Mouse (Mus musculus): ENCODE measurements around the gene Akr1c6. TPM values are rescaled to one million over a fixed set of nuclear protein-coding genes. Genes with fewer than 3 reads are reported as not detected.

Akr1c6 gene
- polyA plus RNA-seq, 1 experiment from 2014 or later: not detected

- no peak overlapping the region for H3K27ac ChIP-seq
- no peak overlapping the region for H3K4me3 ChIP-seq
- no peak overlapping the region for H3K4me2 ChIP-seq
- H3K9ac ChIP-seq: no peak overlapping the region
- H3K9me3 ChIP-seq: no peaks in the 10 kb centered on the region
- no peaks in the 10 kb centered on the region for H3K4me1 ChIP-seq
- H3K27me3 ChIP-seq: no peaks in the 10 kb centered on the region
- no peaks in the 10 kb centered on the region for H3K36me3 ChIP-seq
- no peak for ATAC-seq (ENCODE audit: borderline replicate concordance, extremely low read depth, low FRiP score, low TSS enrichment)
- WGBS: 46% methylated on average over 1 of the region's 1 CpGs
Measured at GRCm38 (mm10) chr13:4467896-4468295, 33.8 kb downstream of the Akr1c6 start.

Other genes with a start within 250 kb of the Akr1c6 start
- gene Akr1c13, start 243.2 kb upstream of the Akr1c6 start, polyA plus RNA-seq (2015; fragmentation: Nextera tagmentation; extraction: Ambion mirVana): 6.5 and 13.7 TPM in 2 replicates
- 10.3 and 11.7 TPM in 2 replicates for gene Akr1c19, start 205.6 kb upstream of the Akr1c6 start, polyA plus RNA-seq (2015; fragmentation: Nextera tagmentation; extraction: Ambion mirVana)
- gene Akr1c12, start 154.9 kb upstream of the Akr1c6 start, polyA plus RNA-seq (2015; fragmentation: Nextera tagmentation; extraction: Ambion mirVana): 0.73 and 2.7 TPM in 2 replicates
- gene Akr1c20, start 89.0 kb downstream of the Akr1c6 start, polyA plus RNA-seq (2015; fragmentation: Nextera tagmentation; extraction: Ambion mirVana): not detected in 2 replicates
- not detected in 2 replicates for gene Akr1c21, start 139.8 kb downstream of the Akr1c6 start, polyA plus RNA-seq (2015; fragmentation: Nextera tagmentation; extraction: Ambion mirVana)
- gene Akr1e1, start 174.9 kb downstream of the Akr1c6 start, polyA plus RNA-seq (2015; fragmentation: Nextera tagmentation; extraction: Ambion mirVana): 41.9 and 44.2 TPM in 2 replicates

All from lung, embryonic 15.5 days (tissue).